Mouse (Mus musculus): ENCODE data around the gene Klf2. TPM values are rescaled to one million over a fixed set of nuclear protein-coding genes. Genes with fewer than 3 reads are reported as not detected.
A peak's percentile ranks its signal among the peaks of the same experiment; 100 is the strongest.

The Klf2 gene
- total RNA-seq (2021), result 10 to 100 TPM; 16.4 to 18.5 TPM

DNA sequence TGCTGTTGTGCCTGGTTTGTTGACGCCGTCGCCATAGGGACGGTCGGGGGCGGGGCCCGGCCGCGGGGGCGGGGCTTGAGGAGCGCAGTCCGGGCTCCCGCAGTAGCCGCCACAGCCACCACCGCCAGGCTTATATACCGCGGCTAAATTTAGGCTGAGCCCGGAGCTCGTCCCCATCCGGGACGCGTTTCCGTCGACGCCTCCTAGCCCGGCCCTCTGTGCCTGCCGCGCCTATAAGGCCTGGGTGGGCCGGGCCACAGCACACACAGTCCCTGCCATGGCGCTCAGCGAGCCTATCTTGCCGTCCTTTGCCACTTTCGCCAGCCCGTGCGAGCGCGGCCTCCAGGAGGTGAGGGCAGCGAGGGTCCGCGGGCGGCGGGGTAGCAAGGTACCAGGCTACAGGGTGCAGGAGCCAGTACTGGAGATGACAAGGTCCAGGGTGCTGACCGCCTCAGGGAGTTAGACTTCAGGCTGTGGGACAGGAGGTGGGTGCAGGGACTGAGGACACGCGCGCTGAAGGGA lies at the start of gene Klf2:
TSS of gene Klf2 (plus strand) at position 233 of the 522 bp plus-strand sequence.
- DNase-seq, result peak; percentile 85

DNA sequence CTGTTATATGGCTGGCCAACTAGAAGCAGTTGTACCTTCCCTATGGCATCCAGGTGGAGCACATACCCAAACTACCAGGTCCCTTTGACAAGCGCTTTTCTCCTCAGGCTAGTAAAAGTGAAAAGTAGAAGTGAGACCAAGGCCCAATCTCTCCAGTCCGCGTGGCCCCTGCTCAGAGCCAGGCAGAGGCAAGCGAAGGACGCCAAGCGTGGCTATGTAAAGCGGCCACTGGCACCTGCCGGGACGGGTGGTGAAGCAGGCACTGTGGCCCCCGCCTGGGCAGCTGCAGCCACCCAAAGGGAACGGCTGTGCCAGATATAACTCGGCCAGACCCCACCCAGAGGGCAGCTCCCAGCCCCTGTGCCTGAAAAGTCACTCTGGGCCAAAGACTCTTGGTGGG lies 48.2 kb upstream of the Klf2 start:
- DNase-seq, result no peak

DNA sequence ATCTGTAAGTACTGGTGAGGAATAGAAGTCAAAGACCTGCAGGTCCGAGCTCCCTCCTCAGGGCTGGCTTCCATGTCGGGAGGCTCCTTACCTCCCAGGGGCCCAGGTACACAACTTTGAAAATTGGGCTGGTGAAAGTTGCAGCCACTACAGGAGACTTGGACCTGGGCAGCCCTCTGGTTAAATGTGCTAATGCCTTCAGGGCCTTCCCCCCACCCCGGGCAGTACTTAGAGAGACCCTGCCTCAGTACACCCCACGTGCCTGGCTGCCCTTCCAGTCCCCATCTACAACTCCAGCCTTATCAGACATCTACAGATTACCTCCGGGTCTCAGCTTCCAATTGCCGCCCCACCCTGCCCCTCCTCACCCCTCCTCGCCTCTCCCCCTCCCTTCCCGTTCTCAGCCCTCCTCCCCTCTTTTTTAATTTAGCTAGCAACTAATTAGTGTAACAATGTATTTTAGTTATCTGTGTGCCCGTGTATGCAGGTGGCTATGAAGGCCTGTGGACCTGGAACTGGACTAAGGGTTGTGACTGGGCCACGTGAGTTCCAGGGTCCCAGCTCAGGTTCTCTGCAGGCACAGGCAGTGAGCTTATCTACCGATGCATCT lies 47.7 kb upstream of the Klf2 start:
- DNase-seq, result no peak

DNA sequence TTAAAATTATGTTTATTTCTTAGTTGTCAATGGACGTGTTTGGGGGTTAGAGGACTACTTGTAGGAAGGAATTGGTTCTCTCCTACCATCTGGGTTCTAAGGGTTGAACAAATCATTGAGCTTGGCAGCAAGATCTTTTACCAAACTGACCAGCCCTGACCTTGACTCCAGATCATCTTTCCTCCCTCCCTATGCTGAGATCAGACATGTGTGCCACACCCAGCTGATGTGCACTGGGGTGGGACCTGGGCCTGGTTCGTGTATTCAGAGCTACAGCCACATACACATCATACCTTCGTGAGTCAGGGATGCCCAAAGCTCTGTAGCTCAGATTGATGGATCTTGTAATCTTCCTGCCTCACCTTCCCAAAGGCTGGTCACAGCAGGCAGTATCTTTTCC lies 47.1 kb upstream of the Klf2 start:
- DNase-seq, result no peak

DNA sequence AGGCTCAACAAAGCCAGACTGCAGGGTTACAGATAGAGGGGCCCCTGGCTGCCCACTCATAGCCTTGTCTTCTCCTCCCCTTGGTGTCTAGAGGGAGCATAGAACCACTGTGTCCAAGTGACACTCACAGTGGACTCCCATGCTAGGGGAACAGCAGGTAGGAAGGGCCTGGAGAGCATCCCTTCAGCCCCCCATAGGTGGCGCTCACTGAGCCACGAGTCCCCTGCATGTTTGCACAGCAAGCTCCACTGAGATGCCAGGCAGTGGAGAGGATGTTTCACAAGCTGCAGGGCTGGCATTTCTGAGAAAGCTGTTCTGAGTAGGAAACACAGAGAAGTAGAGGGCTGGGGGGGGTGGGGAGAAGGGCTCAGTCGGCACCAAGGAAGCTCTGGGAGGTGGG lies 46.5 kb upstream of the Klf2 start:
- DNase-seq, result peak; percentile 58 to 67

DNA sequence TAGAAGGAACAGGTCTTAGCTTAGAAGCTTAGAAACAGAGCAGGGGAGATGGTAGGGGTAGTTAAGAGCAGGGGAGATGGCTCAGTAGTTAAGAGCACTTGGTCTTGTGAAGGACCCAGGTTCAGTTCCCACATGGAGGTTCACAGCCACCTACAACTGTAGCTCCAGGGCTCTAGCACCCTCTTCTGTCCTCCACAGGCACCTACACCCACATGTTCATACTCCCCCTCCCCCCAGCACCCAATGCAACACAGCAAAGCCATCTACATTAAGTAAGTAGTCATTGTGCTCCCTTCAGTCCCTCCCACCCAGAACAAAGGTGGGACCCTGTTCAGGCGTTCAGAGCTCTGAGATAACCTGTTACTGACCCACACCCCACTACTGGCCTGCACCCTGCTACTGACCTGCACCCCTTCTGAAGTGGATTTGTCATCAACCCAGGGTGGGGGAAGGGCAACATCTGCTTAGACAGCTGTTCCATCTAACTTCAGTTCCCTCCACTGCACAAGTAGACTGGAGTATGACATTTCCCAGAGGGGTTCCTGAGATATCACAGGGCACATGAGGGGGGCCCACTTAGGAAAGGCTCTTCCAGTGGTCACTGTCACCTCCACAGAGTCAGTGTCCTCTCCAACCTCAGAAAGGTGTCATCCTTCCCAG lies 45.6 kb upstream of the Klf2 start:
- DNase-seq, result no peak

DNA sequence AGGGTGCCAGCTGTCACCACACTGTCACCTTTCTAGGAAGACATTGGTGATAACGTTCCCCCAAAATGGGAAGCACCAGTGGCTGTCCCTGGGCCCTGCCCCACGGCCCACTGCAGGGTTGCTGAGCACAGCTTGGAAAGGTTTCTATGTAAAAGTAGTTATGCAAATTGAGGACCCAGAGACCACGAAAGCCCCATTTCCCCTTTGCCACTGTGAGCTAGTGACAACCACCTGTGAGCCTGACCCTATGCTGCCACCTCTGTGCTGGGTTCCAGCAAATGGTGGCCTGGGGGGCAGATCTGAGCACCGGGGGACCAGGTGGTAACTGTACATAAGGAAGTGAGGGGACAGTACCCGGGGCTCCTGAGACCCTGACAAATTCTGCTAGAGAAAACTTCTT lies 45.0 kb upstream of the Klf2 start:
- DNase-seq, result no peak

DNA sequence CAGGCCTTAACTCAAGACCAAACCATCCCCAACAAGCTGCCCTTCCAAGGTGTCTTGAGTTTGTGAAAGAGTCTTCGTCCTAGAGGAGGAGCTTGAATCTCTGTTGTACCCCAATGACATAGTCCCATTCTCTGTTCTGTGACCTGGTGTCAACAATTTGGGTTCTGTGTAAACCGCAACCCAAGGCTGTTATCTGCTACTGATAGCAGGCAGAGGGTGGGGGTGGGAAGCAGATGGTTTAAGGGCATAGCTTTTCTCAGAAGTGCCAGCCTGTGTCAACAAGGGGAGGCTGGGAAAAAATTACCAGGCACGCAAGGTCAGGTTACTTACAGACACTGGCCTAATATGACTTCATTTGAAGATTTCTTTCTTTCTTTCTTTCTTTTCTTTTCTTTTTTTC lies 41.6 kb upstream of the Klf2 start:
- DNase-seq, result no peak

DNA sequence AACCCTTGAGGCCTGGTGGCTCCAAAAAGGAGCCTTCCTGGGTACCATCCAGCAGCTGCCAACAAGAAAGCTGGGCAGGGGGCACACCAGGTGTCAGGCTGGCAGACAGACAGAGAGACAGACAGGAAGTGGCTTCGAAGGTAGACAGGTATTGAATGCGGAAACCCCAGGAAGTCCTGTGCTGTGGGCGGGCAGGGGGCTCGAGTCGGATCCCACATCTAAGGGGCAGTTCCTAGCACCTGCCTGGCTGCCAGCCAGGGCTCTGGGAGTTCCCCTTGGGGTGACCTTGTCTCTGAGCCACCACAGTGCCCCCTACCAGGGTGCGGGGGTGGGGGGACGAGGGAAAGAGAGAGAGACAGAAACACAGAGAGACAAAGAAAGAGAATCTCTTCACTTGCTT lies 39.7 kb upstream of the Klf2 start:
- no peak for DNase-seq

DNA sequence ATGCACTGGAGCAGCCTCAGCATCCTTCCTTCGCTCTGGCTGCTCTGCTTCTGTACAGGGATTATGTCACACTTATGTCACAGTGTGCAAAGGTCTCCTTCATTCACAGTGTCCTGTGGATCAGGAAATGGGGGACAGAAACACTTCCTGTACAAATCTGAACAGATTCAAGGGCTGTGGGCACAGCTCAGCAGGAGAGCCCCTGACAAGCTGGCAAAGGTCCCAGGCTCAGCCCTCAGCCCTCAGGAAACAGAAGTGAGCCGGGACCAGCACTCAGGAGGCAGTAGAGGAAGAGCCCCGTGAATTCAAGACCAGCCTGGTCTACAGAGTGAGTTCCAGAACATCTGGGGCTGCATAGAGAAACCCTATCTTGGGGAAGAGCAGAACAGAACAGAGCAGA lies 37.2 kb upstream of the Klf2 start:
- DNase-seq, result no peak

DNA sequence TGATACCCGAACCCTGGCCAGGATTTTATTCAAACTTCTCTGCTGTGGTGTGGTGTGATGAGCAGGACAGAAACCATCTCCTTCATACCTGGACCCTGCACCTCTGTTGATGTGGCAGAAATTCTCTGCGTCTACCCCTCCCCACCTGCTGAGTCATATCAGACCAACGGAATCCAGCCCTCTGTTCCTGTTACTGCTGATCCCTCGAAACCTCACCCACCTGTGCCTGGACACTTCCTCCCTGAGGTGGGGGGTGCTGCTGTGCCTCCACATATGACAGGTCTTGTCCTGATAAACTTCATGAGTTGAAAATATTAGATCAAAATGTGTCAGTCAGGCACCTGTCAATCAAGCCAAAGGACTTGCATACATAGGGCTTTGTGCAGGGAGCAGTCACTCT lies 33.5 kb upstream of the Klf2 start:
- no peak for DNase-seq

DNA sequence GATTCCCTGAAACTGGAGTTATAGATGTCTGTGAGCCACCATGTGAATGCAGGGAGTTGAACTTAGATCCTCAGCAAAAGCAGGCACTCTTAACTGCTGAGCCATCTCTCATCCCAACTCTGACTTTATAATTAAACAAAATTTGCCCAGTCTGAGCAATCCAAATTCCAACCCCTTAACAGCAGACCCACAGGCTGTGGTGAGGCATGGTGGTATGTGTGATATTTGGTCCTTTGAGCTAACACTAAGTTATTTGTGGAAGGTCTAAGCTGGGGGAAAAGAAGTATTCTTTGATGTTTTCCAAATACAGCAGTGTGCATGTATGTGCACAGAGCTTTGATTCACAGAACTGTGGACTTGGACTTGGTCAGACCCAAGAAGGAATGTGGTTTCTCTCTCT lies 29.8 kb upstream of the Klf2 start:
- no peak for DNase-seq

DNA sequence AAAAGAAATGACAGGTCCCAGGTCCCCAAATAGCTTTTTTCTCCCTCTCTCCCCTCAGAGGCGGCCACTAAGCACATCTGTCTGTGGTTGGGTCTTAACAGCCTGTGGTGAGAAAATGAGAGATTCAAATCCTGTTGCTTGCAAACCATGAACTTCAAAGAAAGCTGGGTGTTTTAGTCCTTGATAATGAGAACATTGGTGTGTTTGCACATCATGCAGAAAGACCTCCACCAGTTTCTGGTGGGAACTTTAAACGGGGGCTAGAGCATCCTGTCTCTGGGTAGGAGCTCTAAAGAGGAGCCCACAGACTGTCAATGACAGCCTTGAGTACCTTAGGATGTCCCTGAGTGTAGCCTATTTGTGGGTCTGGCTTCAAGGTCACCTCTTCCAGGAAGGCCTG lies 27.7 kb upstream of the Klf2 start:
- DNase-seq, result no peak

DNA sequence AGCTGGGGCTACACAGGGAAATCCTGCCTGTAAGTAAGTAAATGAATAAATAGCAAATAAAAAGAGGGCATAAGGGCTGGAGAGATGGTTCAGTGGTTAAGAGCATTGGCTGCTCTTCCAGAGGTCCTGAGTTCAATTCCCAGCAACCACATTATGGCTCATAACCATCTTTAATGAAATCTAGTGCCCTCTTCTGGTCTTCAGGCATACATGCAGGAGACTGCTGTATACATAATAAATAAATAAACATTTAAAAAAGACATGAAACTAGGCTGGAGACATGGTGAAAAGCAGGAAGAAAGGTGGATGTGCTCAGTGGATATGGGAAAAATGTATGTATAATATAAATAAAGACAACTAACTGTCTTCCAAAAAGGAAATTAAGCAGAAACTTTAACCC lies 25.5 kb upstream of the Klf2 start:
- no peak for DNase-seq

DNA sequence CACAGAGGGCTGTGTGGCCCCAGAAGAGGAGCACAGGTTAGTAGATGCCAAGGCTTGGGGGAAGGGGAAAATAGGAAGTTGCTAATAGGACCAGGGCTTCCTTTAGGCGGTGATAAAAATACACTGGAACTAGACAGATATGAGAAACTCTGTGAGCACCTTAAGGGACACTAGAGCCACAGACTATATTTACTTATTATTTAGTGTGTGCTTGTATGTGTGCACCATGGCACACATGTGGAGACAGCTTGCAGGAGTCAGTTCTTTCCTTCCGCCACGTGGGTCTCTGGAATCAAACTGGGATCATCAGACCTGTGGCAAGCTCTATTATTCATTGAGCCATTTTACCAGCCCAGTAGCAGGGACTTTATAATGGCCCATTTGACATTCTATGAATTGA lies 23.7 kb upstream of the Klf2 start:
- DNase-seq, result no peak

DNA sequence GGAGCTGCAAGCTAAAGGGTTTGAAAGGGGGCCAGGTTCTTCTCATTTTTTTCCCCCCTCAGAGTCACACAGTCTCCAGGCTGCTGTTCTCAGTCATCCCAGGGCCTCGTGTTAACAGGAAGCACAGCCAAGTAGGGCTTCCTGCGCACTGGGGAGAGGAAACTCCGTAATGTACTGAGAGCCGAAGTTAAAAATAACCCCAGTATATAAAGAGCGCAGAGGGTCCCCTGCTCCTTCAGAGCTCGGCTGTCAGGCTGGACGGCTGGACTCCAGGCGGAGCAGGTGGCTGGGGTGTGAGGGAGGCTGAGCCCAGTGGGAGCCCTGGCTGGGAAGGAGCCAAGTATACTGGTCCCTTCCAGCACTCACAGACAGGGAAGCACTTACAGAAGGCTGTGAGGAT lies 23.2 kb upstream of the Klf2 start:
- DNase-seq, result peak; percentile 41 to 51

DNA sequence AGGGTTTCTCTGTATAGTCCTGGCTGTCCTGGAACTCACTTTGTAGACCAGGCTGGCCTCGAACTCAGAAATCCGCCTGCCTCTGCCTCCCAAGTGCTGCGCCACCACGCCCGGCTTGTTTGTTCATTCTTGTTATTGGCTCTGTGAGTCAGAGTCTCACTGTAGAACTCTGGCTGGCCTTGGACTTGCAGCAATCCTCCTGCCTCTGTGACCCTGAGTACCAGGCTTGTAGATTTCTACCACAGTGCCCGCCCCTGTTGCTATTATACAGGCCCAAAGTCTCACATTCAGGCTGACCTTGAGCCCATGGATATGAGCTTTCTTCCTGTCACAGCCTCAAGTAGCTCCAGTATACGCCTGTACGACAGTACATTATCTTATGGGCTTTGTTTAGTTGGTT lies 22.3 kb upstream of the Klf2 start:
- no peak for DNase-seq

DNA sequence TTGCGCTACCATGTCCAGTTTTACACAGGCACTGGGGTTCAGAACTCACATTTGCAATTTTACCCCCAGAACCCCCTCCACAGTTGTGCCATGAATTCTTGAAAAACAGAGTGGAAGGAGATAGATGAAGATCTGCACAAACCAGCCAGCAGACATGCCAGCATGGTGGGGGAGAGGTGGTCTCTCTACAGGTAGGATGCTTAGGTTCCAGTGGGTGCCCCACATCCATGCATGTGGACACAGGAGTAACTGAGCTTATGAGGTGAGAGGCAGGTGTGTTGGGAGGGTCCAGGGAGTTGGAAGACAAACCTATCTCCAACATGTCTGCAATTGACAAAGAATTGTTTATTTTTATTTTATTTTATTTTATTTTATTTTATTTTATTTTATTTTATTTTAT lies 19.9 kb upstream of the Klf2 start:
- DNase-seq, result no peak

DNA sequence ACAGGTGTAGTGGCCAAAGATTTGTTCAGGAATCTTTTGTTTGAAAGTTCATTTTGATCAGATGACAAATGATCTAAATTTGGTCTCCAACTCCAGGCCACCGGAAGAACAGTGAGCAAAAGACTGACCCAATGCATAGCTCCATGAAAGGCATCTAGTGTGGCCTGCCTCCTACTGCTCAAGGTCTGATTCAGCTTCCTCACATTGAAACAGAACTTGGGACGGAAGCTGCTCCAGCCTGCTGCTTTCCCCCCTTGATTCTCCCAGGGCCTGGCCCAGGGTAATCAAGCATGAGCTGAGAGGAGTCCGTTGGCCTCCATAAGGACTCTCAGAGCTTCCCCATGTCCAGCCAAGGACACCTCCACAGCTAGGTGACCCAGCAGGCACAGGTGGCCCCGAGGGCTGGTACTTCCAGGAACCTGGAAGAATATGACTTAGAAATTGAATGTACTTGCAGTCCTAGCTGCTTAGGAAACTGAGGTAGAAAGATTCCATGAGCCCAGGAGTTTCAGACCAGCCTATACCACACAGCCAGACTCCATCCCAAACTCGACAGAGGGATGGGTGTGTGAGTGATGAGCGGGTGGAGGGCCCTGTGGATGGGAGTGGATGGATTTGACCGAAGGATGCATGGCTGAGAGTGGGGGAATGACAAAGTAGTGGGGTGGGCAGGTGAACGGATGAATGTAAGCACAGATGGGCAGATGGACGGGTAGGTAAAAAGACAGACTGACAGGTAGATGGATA lies 18.0 kb upstream of the Klf2 start:
- DNase-seq, result no peak

DNA sequence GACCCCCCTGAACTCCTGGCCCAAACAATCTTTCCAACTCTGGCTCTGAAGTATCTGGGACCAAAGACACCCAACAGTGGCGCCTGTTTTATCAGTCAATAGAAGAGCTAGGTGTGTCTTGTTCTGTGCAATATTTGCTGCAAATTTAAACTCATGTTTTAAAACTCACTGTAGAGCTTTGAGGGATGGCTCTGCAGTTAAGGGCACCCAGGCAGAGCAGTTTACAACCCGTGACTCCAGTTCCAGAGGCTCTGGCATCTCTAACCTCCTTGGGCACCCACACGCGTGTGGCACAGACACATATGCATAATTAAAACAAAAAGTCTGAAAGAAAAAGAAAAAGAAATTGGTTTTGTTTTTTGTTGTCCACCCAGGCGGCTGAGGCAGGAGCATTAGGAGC lies 17.3 kb upstream of the Klf2 start:
- no peak for DNase-seq

DNA sequence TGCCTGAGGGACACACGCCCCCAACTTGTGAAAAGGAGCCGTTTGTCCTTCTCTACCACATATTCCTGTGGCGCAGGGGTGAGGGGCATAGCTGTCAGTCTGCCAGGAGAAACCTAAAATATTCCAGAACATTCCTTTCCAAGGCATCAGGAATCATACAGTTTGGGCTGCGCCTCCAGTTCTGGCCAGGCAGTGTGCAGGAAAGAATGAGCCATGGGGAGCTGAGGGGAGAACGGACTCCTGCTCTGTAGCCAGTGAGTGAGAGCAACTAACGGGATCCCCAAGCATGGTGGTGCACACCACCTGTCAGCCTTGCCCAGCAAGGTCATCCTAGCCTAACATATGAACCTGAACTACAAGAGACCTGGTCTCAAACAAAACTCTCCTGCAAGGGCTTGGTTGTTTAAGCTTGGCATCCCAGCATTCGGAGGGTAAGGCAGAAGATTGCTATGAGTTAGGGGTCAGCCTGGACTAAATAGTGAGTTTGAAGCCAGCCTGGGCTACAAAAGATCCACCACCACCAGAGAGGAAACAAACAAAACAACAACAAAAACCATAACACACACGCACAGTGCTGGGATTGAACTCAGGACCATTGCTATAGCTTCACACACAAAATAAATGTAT lies 15.7 kb upstream of the Klf2 start:
- DNase-seq, result no peak

DNA sequence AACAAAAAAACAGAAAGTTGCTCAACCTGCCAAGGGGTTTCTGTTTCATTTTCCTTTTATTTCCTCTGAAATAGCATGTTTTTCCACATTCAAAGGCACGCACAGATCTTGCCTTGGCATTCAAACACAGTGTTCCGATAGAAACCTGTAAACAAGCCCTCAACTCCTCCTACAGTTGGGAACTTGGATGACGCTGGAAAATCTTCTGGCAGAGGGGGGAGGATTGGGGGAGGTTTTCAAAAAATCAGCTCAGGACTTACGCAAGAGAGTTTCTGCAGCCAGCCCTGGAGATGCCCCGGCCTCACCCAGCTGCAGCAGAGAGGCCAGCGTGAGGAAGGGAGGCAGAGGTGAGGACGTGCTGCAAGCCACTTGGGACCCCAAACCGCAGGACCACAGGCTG lies 15.2 kb upstream of the Klf2 start:
- DNase-seq, result no peak

DNA sequence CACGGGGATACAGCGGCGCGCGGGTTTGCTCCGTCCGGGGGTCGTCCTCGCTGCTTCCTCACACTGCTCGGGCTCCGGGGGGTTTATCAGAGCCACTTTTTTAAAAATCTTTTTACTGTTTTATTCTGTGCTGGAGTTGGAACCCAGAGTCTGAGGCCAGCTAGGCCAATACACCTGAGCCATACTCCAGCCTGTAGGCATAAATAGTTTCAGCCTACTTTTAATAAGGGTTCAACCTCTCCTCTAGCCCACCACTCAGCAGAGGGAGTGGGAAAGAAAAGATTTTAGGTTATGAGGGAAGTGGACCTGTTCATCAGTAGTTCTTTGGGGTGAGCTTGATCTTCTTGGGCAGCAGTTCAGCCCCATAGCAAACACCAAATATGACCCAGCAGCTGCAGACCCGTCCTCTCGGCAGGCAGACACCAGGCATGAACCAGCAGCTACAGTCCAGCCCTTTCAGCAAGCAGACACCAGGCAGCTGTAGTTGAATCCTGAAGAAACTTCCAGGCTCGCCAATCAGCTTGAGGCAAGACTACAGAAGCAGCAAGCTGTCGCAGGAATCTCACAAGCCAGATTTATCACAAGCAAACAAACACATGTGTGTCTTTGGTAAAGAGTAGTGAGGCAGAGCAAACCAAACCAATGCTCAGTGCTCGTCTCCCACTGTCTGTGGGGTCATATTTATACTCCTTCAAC lies 13.5 kb upstream of the Klf2 start, which contains the start of gene Gm10282:
TSS of gene Gm10282 (minus strand) at position 51 of the 696 bp plus-strand sequence.
- DNase-seq, result no peak

All from layer of hippocampus, postnatal 36 days (tissue).